Mouse (Mus musculus) stomach, embryonic 15.5 days (tissue): Measurements from ENCODE around the gene Nupr1l. TPM values are rescaled to one million over a fixed set of nuclear protein-coding genes. Genes with fewer than 3 reads are reported as not detected.
"Not testable (repeated sequence)": the region's sequence is repeated elsewhere in the genome, so short reads cannot be mapped to it uniquely, and the experiment has no call there.

Experiments used
- ATAC-seq: fragments of 200-750 bp; cut with Nextera tagmentation; 2 replicates; pipeline ENCODE4 v1.8.0; 2017; ENCODE audit warnings: low read depth, moderate number of reproducible peaks, moderate TSS enrichment; ENCODE audit not compliant: insufficient read depth, low FRiP score
- H3K27ac ChIP-seq: fragments of 300-500 bp; sonication (generic); 2 replicates; pipeline ENCODE4 v1.5.1; 2015; ENCODE audit warnings: mild to moderate bottlenecking, inconsistent platforms
- H3K27me3 ChIP-seq: fragments of 300-500 bp; sonication (generic); replicated peaks from 2 replicates; pipeline ENCODE4 v1.6.1; 2015; ENCODE audit warnings: inconsistent platforms
- H3K36me3 ChIP-seq: fragments of 300-500 bp; sonication (generic); 2 replicates; pipeline ENCODE4 v1.6.1; 2015; ENCODE audit warnings: inconsistent platforms
- H3K4me1 ChIP-seq: fragments of 300-500 bp; sonication (generic); 2 replicates; pipeline ENCODE4 v1.6.1; 2015; ENCODE audit warnings: inconsistent platforms
- H3K4me2 ChIP-seq: fragments of 300-500 bp; sonication (generic); 2 replicates; pipeline ENCODE4 v1.6.1; 2015; ENCODE audit warnings: mild to moderate bottlenecking, inconsistent platforms
- H3K4me3 ChIP-seq: fragments of 300-500 bp; sonication (generic); replicated peaks from 2 replicates; pipeline ENCODE4 v1.5.1; 2015; ENCODE audit warnings: inconsistent platforms
- H3K9ac ChIP-seq: fragments of 300-500 bp; sonication (generic); 2 replicates; pipeline ENCODE4 v1.6.1; 2015; ENCODE audit warnings: inconsistent platforms
- H3K9me3 ChIP-seq: fragments of 300-500 bp; sonication (generic); 2 replicates; pipeline ENCODE4 v1.6.1; 2016; ENCODE audit warnings: inconsistent platforms
- WGBS: fragments of 180-500 bp; shearing (Covaris S2); methylation state at CpG from one replicate; pipeline ENCODE4 v1.1.7; 2015; 5-methylcytosine and 5-hydroxymethylcytosine counted together
- polyA plus RNA-seq: library from polyadenylated mRNA; unstranded; fragments of >200 nt; fragmentation: Nextera tagmentation; extraction: Ambion mirVana; gene quantifications from 2 replicates; pipeline ENCODE4 v1.2.1, GENCODE M21; 2015

Gene Nupr1l
- polyA plus RNA-seq, 1 experiment from 2014 or later = 2.7 TPM

DNA sequence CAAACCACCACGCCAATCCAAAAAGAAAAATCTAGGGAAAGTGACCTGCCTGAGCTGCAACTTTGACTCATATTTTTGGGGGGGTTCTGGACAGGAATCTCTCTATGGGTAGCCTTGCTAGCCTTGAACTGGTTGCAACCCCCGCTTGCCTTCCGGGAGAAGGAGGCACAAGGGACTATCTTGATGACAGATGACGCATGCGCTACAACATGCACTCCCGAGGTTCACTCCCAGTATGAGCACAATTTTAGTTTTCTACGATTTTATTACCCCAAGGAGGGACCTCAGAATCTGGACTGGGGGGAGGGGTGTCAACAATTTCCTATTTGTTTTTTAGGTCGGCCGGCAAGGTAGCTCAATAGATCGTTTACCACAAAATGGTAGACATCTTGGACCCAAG, 22.1 kb upstream of the Nupr1l start:
- H3K4me3 ChIP-seq = peak overlapping the region; percentile 86
- WGBS = 28% methylated on average over 10 of the region's 10 CpGs
- peaks cover 16% of the 10 kb centered on the region for H3K36me3 ChIP-seq
- H3K4me2 ChIP-seq = peak overlapping the region; percentile 65
- no peaks in the 10 kb centered on the region for H3K9me3 ChIP-seq
- peak overlapping the region; percentile 71; the same call in 1 of the 2 replicates for H3K9ac ChIP-seq
- H3K27ac ChIP-seq = peak overlapping the region; percentile 97; the same call in 1 of the 2 replicates
- ATAC-seq = no peak
- H3K4me1 ChIP-seq = 0 out of 2 replicates have a peak, but pooled peaks cover 7% of the 10 kb centered on the region
- H3K27me3 ChIP-seq = no peaks in the 10 kb centered on the region

DNA sequence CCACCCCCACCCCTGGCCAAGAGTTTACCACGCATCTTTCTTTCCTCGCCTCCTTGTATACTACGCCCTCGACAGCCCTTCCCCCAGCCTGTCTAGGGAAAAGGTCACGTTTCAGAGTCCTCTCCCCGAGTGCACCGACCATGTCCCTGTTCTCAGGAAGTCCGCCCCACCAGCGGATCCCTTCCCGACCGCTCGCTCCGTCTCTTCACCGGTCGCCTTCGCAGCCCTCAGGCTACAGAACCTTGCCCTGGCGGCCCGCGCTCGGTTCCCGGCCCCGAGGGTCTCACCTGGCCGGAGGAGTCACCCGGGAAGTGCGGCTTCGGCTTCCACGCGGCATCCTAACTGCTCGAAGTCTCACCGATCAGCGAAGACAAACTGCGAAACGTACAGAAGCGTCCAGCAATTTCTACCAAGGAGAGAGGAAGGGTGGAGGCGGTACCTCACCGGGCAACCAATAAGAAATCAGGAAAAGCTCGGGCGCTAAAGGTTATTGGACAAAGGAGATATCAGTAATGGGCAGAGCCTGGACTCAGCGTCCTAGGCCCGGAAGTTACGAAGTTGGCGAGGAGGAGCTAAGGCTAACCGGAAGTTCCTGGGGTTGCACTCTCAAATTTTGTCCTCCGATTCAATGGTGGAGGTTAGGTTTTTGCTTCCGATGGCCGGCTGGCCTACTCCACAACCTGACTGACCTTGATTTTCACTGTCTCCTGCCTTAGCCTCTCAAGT, 21.3 kb upstream of the Nupr1l start, which contains the start of gene Chchd2:
Gene Chchd2, minus strand, starts transcription at position 560 of the 726 bp plus-strand sequence.
- WGBS = under 1% methylated on average over 46 of the region's 46 CpGs
- peak; percentile 100 for ATAC-seq

DNA sequence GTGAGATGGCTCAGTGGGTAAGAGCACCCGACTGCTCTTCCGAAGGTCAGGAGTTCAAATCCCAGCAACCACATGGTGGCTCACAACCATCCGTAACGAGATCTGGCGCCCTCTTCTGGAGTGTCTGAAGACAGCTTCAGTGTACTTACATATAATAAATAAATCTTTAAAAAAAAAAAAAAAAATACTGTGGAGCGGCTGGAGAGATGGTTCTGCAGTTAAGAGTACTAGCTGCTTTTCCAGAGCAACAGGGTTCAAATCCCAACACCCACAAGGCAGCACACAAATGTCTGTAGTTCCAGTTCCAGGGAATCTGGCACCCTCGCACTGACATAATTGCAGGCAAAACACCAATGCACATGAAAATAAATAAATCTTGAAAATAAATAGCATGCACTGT, 17.9 kb upstream of the Nupr1l start:
- not testable (repeated sequence) for H3K4me3 ChIP-seq, H3K9me3 ChIP-seq, H3K27me3 ChIP-seq, ATAC-seq, H3K27ac ChIP-seq, H3K9ac ChIP-seq, H3K4me2 ChIP-seq, H3K36me3 ChIP-seq, H3K4me1 ChIP-seq
- 83% methylated on average over 6 of the region's 7 CpGs for WGBS

More for the DNA sequence above, 21.3 kb upstream of the Nupr1l start, which contains the start of gene Chchd2:
- H3K4me3 ChIP-seq = peak within 1 kb of the TSS; percentile 86
- H3K9ac ChIP-seq = peak within 1 kb of the TSS; percentile 71
- H3K4me2 ChIP-seq = peak within 1 kb of the TSS; percentile 65
- H3K27me3 ChIP-seq = no peaks in the 10 kb centered on the region
- peaks cover 10% of the 10 kb centered on the region; the same call in 1 of the 2 replicates for H3K36me3 ChIP-seq
- 0 out of 2 replicates have a peak, but pooled peaks cover 7% of the 10 kb centered on the region for H3K4me1 ChIP-seq
- H3K27ac ChIP-seq = peak within 1 kb of the TSS; percentile 97
- H3K9me3 ChIP-seq = no peaks in the 10 kb centered on the region

DNA sequence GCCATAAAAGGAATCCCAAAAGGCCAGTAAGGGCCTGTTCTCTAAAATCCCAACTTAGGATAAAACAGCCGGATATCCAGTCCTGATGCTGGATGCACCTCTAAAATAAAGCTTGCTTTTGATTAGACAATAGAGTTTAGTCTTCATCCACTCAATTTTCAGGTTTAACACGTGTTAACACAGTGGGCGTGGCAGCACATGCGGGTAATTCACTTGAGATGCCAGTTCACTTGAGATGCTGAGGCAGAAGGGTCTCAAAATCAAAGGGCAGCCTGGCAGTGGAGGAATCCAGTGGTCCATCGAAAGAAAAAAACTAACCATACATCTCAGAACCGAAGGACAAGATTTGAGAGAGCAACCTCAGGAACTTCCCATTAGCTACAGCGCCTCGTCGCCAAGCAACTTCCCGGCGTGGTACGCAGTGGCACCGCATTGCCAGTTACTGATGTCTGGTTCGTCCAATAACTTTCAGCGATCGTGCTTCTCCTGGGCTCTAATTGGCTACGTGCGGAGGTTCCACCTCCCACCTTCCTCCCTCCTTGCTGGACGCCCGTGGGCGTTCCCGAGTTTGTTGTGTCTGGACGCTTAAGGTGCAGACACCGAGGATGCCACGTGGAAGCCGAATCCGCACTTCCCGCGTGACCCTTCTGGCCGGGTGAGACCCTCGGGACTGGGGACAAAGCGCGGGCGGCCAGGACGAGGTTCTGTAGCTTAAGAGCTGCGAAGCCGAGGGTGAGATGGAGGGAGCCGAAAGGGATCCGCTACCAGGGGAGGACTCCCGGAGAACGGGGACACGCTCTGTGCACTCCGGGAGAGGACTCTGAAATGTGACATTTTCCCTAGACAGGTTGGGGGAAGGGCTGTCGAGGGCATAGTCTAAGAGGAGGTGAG, 12.9 kb upstream of the Nupr1l start, which contains the start of gene Zbed5:
Gene Zbed5, plus strand, starts transcription at position 526 of the 891 bp plus-strand sequence.
- peak within 1 kb of the TSS; percentile 42 for H3K9ac ChIP-seq
- peak within 1 kb of the TSS; percentile 90 for H3K4me2 ChIP-seq
- H3K4me3 ChIP-seq = peak within 1 kb of the TSS; percentile 64
- no peaks in the 10 kb centered on the region for H3K9me3 ChIP-seq
- WGBS = 2% methylated on average over 44 of the region's 44 CpGs
- ATAC-seq = peak; percentile 100
- H3K27ac ChIP-seq = no peak within 1 kb of the TSS
- no peaks in the 10 kb centered on the region for H3K27me3 ChIP-seq
- no peaks in the 10 kb centered on the region for H3K4me1 ChIP-seq
- H3K36me3 ChIP-seq = no peaks in the 10 kb centered on the region

DNA sequence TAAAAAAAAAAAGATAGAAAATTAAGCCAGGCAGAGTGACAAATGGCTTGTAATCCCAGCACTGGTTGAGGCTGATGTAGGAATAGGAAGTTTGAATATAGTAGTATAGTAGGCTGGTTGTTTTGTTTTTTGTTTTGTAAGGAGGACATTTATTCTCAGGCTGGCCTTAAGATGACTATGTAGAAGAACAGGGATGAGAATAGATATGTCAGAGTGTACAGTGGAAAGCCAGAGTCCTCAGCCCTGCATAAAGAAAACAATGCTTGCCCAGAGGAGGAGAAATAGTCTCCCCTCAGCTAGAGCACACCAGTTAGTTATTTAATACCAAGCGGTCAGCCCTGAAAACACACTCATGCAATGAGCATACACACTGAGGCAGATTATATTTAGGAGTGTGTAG, 9.9 kb upstream of the Nupr1l start, which contains the start of gene Phkg1:
Gene Phkg1, minus strand, starts transcription at position 101 of the 400 bp plus-strand sequence.
- Histone ChIP-seq H3K4me1 (no peaks in the 10 kb centered on the region), H3K27ac (no peak within 1 kb of the TSS), H3K27me3 (no peaks in the 10 kb centered on the region), H3K9ac (no peak within 1 kb of the TSS), H3K4me3 (no peak within 1 kb of the TSS), H3K9me3 (no peaks in the 10 kb centered on the region), H3K4me2 (no peak within 1 kb of the TSS), H3K36me3 (no peaks in the 10 kb centered on the region)
- ATAC-seq = no peak
- WGBS = 96% methylated on average over 1 of the region's 1 CpGs

DNA sequence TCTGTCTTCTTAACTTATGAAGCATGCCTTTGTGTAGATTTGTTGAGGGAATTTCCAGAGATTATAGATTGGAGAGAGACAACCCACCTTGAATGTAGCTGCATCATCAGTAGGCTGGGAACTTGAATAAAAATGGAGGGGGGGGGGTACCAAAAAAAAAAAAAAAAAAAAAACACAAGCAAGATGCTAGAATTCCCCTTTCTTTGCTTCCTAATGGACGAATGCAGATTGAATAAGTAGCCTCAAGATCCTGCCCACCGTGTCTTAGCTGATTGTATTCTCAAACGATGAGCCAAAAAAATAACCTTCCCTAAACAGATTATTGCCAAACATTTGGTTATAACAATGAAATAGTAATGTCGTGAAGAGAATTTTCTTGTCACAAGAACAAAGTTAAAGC, 565 bp upstream of the Nupr1l start:
- Histone ChIP-seq H3K4me2 (peak overlapping the region; percentile 95), H3K9ac (no peak overlapping the region), H3K36me3 (no peaks in the 10 kb centered on the region), H3K4me3 (peak overlapping the region; percentile 71), H3K9me3 (no peaks in the 10 kb centered on the region), H3K4me1 (no peaks in the 10 kb centered on the region), H3K27ac (peak overlapping the region; percentile 8; the same call in 1 of the 2 replicates), H3K27me3 (no peaks in the 10 kb centered on the region)
- no peak for ATAC-seq
- WGBS = 24% methylated on average over 4 of the region's 4 CpGs

- no peak for ATAC-seq
These were observed 807 bp downstream of the Nupr1l start for GRCm38 (mm10) chr5:129909147-129909546.

GRCm38 (mm10) chr5:129909591-129909990, 1.3 kb downstream of the Nupr1l start:
- H3K9ac ChIP-seq = no peak overlapping the region
- WGBS = 87% methylated on average over 7 of the region's 7 CpGs
- H3K27ac ChIP-seq = no peak overlapping the region
- H3K27me3 ChIP-seq = no peaks in the 10 kb centered on the region
- no peaks in the 10 kb centered on the region for H3K36me3 ChIP-seq
- no peak for ATAC-seq
- H3K9me3 ChIP-seq = no peaks in the 10 kb centered on the region
- H3K4me1 ChIP-seq = no peaks in the 10 kb centered on the region
- H3K4me2 ChIP-seq = peak overlapping the region; percentile 95; the same call in 1 of the 2 replicates
- H3K4me3 ChIP-seq = no peak overlapping the region

More at GRCm38 (mm10) chr5:129909147-129909546, 807 bp downstream of the Nupr1l start:
- H3K9ac ChIP-seq = no peak overlapping the region
- 69% methylated on average over 9 of the region's 9 CpGs for WGBS
- H3K4me2 ChIP-seq = peak overlapping the region; percentile 95
- no peaks in the 10 kb centered on the region for H3K27me3 ChIP-seq
- no peaks in the 10 kb centered on the region for H3K36me3 ChIP-seq
- H3K4me1 ChIP-seq = no peaks in the 10 kb centered on the region
- no peaks in the 10 kb centered on the region for H3K9me3 ChIP-seq
- H3K27ac ChIP-seq = peak overlapping the region; percentile 84; the same call in 1 of the 2 replicates
- H3K4me3 ChIP-seq = peak overlapping the region; percentile 71

- ATAC-seq = no peak
- no peaks in the 10 kb centered on the region for H3K9me3 ChIP-seq
- no peaks in the 10 kb centered on the region for H3K4me1 ChIP-seq
- H3K4me3 ChIP-seq = no peak overlapping the region
- H3K9ac ChIP-seq = no peak overlapping the region
- H3K27ac ChIP-seq = no peak overlapping the region
- WGBS = 30% methylated on average over 2 of the region's 2 CpGs
- no peaks in the 10 kb centered on the region for H3K27me3 ChIP-seq
- no peak overlapping the region for H3K4me2 ChIP-seq
- no peaks in the 10 kb centered on the region for H3K36me3 ChIP-seq
These were observed 5.7 kb downstream of the Nupr1l start for GRCm38 (mm10) chr5:129914024-129914423.

DNA sequence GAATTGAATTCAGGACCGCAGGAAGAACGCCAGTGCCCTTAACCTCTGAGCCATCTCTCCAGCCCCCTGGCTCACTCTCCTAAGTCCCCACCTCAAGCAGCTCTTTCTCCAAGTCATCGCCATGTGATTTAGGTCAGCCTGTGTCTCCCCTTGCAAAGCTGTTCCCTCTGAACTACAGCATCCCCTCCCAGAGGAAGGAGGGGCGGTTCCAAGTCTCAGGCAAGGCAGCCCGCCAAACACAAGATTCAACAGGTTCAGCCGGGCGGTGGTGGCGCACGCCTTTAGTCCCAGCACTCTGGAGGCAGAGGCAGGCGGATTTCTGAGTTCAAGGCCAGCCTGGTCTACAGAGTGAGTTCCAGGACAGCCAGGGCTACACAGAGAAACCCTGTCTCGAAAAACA, 7.2 kb downstream of the Nupr1l start:
- 80% methylated on average over 11 of the region's 11 CpGs for WGBS
- not testable (repeated sequence) for H3K4me3 ChIP-seq, H3K27me3 ChIP-seq, H3K36me3 ChIP-seq, H3K9me3 ChIP-seq, H3K4me2 ChIP-seq, H3K27ac ChIP-seq, H3K4me1 ChIP-seq, H3K9ac ChIP-seq, ATAC-seq

DNA sequence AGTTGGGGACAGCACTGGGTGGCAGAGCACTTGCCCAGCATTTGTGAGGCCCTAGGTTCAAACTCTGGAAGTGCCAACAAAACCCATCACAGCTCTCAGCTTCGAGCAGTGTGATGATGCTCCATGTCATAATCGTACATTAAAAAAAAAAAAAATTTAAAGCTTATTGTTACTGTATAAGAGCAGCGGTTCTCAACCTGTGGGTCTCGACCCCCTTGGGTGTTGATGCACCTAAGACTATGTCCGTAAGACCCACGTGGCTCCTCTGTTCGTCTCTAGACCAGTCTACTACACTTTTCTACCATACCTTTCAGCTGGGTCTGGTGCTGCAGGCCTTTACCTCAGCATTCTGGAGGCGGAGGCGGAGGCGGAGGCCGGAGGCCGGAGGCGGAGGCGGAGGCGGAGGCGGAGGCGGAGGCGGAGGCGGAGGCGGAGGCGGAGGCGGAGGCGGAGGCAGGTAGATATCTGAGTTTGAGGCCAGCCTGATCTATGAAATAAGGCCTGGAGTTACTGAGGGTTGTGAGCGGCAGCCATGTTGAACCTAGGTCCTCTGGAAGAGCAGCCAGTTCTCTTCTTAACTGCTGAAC, 9.8 kb downstream of the Nupr1l start:
- ATAC-seq = no peak
- Histone ChIP-seq H3K36me3 (no peaks in the 10 kb centered on the region), H3K4me1 (no peaks in the 10 kb centered on the region), H3K9ac (no peak overlapping the region), H3K27ac (no peak overlapping the region), H3K4me3 (no peak overlapping the region), H3K4me2 (no peak overlapping the region), H3K9me3 (no peaks in the 10 kb centered on the region), H3K27me3 (no peaks in the 10 kb centered on the region)
- 84% methylated on average over 24 of the region's 24 CpGs for WGBS
